Mouse (Mus musculus) yolk sac, embryonic 10.5 days (tissue): ENCODE data around the gene Eml4.
A peak's percentile ranks its signal among the peaks of the same experiment; 100 is the strongest.

Experiments
- DNase-seq: peaks from one replicate; pipeline ENCODE4 v3.0.0-alpha.2; 2017; ENCODE audit warnings: low spot score

Gene Eml4

GRCm38 (mm10) chr17:83499692-83500091, 149.0 kb downstream of the Eml4 start:
- DNase-seq, result no peak

GRCm38 (mm10) chr17:83503693-83504092, 153.0 kb downstream of the Eml4 start:
- DNase-seq, result no peak

GRCm38 (mm10) chr17:83512130-83512529, 161.4 kb downstream of the Eml4 start:
- no peak for DNase-seq

- no peak for DNase-seq
These were observed 163.0 kb downstream of the Eml4 start for GRCm38 (mm10) chr17:83513655-83514212.

- DNase-seq, result peak; percentile 96
These were observed 163.5 kb downstream of the Eml4 start for GRCm38 (mm10) chr17:83514213-83514701.

- no peak for DNase-seq
These were observed 166.7 kb downstream of the Eml4 start, which contains the start of gene Cox7a2l for GRCm38 (mm10) chr17:83517280-83518015. Cox7a2l (minus strand) TSS chr17:83517330.

- DNase-seq, result no peak
These were observed 171.2 kb downstream of the Eml4 start for GRCm38 (mm10) chr17:83521881-83522280.

- no peak for DNase-seq
These were observed 172.1 kb downstream of the Eml4 start for GRCm38 (mm10) chr17:83522590-83523379.

GRCm38 (mm10) chr17:83524753-83525152, 174.0 kb downstream of the Eml4 start:
- no peak for DNase-seq

- DNase-seq, result peak; percentile 53
These were observed 174.9 kb downstream of the Eml4 start for GRCm38 (mm10) chr17:83525596-83525995.

GRCm38 (mm10) chr17:83526091-83526561, 175.4 kb downstream of the Eml4 start:
- DNase-seq, result peak; percentile 76

GRCm38 (mm10) chr17:83526624-83527532, 176.1 kb downstream of the Eml4 start:
- DNase-seq, result peak; percentile 85

GRCm38 (mm10) chr17:83527651-83528381, 177.1 kb downstream of the Eml4 start:
- DNase-seq, result peak; percentile 71
